Mouse (Mus musculus): Measurements from ENCODE around the gene Cracr2b. TPM values are rescaled to one million over a fixed set of nuclear protein-coding genes. Genes with fewer than 3 reads are reported as not detected.

The Cracr2b gene
- total RNA-seq, 2 experiments from 2014 or later: 6.1 to 6.3 TPM

DNA sequence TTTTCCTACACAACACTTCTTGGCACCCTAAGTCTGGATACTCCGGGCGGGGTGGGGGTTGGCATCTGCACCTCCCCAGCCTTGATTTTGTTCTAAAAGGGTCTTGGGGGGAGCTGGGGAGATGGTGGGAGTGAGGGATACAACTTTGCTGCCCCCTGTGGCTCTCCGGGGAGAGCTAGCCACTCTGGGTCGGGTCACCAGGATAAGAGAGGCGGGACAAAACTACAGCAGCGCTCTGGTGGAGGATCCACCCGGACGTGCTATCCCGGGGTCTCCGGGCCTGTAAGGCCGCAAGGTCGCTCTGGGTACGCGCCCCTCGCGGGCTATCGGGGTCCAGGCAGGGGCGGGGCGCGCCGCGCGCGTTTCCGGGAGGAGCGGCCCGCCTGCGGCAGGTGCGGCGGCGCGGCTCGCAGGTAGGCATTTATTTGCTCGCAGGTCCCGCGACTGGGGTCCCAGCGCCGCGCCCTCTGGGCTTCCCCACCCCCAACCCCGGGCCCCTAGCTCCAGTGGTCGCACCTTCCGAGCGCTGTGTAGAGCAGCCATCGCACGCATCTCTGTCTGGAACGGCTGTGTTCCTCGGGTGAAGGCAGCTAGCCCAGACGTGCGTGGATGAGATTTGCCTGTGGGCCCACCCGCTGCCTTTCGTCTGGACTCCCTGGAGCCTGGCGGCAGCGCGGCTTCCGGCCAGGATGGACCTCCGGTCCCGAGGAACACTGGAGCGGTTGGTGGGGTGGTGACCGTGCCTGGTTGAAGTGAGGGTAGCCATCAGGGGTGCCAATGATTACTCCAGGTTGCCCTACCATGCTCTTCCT lies 833 bp downstream of the Cracr2b start:
- peak; percentile 65 for DNase-seq
- peak; percentile 42 for TF ChIP-seq CTCF (IDR thresholded peaks at IDR 0.05)
- intact Hi-C loops (cut with DNase I): no loop called here
- H3K27ac ChIP-seq: peak overlapping the region; percentile 94
- peak overlapping the region; percentile 81 for H3K4me3 ChIP-seq

GRCm38 (mm10) chr7:141462333-141462821 lies 1.5 kb downstream of the Cracr2b start:
- intact Hi-C loops (cut with DNase I): no loop called here
- H3K27ac ChIP-seq: peak overlapping the region; percentile 94
- DNase-seq: peak; percentile 77
- no peak for TF ChIP-seq CTCF (IDR thresholded peaks at IDR 0.05)
- peak overlapping the region; percentile 81 for H3K4me3 ChIP-seq

DNA sequence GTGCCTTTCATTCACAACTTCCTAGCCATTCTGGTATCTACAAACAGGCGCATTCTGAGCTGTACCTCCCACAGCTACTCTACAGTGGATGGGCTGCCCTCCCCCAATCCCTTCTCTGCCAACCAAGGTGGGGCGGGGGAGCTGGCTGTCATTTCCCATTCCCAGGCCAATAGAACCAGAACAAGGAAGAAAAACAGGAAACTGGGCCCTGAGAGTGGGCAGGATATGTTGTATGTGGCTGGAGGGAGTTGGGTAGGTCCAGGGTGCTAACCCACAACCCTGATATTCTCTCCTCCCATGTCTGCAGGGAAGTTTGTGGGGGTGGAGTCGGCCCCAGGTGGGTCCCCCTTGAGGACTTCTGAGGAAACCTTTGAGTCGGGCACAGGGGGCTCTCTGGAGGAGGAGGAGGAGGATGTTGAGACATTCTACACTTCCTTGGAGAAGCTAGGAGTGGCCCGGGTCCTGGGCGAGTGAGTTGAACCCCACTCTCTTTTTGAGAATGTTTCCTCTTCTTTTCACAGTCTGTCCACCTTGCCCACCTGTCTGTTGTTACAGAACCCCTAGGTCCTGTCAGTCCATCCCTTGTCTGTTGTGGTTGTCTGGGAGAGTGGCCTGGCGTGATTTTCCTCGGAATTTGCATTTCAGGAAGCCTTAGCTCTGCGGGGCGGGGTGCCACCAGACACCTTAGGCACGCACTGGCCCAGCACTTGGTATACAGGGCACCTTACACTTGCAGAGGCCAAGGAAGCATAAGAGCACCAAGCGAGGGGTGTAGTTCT lies 3.1 kb downstream of the Cracr2b start:
- DNase-seq: peak; percentile 66
- no peak for TF ChIP-seq CTCF (IDR thresholded peaks at IDR 0.05)
- Histone ChIP-seq H3K27ac (peak overlapping the region; percentile 94), H3K4me3 (peak overlapping the region; percentile 81)
- intact Hi-C loops (cut with DNase I): no loop called here

GRCm38 (mm10) chr7:141464603-141465201 lies 3.8 kb downstream of the Cracr2b start:
- intact Hi-C loops (cut with DNase I): no loop called here
- H3K27ac ChIP-seq: peak overlapping the region; percentile 94
- H3K4me3 ChIP-seq: peak overlapping the region; percentile 81
- no peak for TF ChIP-seq CTCF (IDR thresholded peaks at IDR 0.05)
- DNase-seq: peak; percentile 44

GRCm38 (mm10) chr7:141465388-141466044 lies 4.6 kb downstream of the Cracr2b start:
- peak overlapping the region; percentile 94 for H3K27ac ChIP-seq
- DNase-seq: peak; percentile 56
- TF ChIP-seq CTCF (IDR thresholded peaks at IDR 0.05): no peak
- intact Hi-C loops (cut with DNase I): no loop called here
- peak overlapping the region; percentile 81 for H3K4me3 ChIP-seq

GRCm38 (mm10) chr7:141466045-141466394 lies 5.1 kb downstream of the Cracr2b start:
- Histone ChIP-seq H3K4me3 (peak overlapping the region; percentile 81), H3K27ac (peak overlapping the region; percentile 94)
- peak; percentile 61 for DNase-seq
- intact Hi-C loops (cut with DNase I): no loop called here
- no peak for TF ChIP-seq CTCF (IDR thresholded peaks at IDR 0.05)

DNA sequence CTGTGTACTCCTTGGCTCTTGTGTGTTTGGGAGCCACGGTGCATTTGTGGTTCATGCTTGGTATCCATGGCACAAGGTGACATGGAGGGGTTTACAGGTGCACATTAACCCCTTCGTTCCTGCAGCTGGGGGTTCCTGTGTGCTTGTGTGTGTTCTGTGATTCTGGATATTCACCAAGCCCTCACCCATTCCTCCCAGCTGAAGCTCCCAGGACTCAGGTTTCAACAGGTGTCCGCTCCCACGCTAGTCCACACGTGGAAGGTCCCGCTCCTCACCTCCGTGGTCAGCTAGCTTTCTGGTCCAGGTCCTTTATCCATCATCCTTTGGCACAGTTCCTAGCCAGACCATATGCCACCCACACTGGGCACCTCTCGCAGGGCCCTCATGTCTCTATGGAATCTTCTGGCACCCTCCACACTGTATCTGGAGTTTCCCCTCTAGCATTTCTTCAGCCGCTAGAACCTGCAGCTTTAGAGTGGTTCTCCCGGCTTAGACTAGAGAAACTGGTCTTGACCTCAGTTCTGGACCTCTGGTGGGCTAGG lies 5.8 kb downstream of the Cracr2b start:
- peak overlapping the region; percentile 94 for H3K27ac ChIP-seq
- peak overlapping the region; percentile 87 for H3K4me3 ChIP-seq
- intact Hi-C loops (cut with DNase I): no loop called here
- TF ChIP-seq CTCF (IDR thresholded peaks at IDR 0.05): no peak
- DNase-seq: peak; percentile 26

GRCm38 (mm10) chr7:141467230-141468030 lies 6.5 kb downstream of the Cracr2b start, which contains the start of gene Cd151:
Gene Cd151, plus strand, starts transcription at chr7:141467392.
- Histone ChIP-seq H3K4me3 (peak within 1 kb of the TSS; percentile 87), H3K27ac (peak within 1 kb of the TSS; percentile 94)
- peak; percentile 94 for DNase-seq
- no peak for TF ChIP-seq CTCF (IDR thresholded peaks at IDR 0.05)
- intact Hi-C loops (cut with DNase I): no loop called here

DNA sequence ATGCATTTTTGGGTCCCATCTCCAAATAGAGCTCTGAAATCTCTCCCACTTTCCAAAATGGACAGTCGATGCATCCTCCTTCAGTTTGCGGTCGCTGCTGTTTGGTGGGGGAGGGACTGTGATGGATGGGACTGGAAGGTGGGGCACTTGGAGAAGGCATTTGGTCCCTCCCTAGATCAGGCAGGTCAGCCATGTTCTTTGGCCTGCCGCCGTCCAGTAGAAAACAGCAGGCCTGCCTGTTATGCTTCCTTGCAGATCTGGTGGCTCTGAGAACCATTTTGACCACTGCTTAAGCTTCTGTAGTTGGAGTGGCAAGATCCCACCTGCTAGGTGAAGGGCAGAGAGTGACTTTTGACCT lies 7.2 kb downstream of the Cracr2b start:
- TF ChIP-seq CTCF (IDR thresholded peaks at IDR 0.05): no peak
- H3K27ac ChIP-seq: peak overlapping the region; percentile 94
- intact Hi-C loops (cut with DNase I): no loop called here
- DNase-seq: peak; percentile 59
- H3K4me3 ChIP-seq: peak overlapping the region; percentile 87

DNA sequence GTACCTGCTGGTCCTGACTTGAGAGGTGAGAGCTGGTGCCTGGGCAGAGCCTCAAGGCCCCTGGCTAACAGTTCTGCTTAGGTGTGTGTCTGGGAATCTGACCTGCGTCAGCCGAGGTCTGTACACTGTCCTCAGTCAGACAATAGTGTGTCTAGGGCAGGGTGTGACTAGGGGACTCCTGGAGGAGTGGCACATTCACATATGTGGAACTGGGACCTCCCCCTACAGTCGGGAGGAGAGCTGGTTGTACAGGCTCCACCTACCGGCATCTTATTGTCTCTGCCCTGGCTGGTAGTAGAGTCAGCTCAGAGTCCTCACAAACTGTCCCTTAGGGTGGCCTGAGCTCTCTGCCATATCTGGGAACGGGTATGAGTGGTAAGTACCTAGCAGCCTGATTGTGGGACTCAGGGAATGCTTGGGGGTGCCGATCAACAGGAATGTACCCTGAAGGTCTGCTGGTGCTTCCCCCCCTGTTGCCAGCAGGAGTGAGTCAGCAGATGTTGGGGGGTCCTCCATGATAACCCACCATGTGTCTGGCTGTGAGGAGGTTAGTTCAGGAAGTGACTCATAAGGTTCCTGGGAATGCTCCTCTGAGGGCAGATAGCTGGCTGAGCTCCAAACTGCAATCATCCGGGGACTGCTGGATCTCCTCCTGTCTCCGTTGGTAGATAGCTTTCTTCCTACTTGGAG lies 7.8 kb downstream of the Cracr2b start:
- intact Hi-C loops (cut with DNase I): no loop called here
- peak; percentile 72 for DNase-seq
- Histone ChIP-seq H3K27ac (peak overlapping the region; percentile 94), H3K4me3 (peak overlapping the region; percentile 87)
- peak; percentile 60 for TF ChIP-seq CTCF (IDR thresholded peaks at IDR 0.05)

DNA sequence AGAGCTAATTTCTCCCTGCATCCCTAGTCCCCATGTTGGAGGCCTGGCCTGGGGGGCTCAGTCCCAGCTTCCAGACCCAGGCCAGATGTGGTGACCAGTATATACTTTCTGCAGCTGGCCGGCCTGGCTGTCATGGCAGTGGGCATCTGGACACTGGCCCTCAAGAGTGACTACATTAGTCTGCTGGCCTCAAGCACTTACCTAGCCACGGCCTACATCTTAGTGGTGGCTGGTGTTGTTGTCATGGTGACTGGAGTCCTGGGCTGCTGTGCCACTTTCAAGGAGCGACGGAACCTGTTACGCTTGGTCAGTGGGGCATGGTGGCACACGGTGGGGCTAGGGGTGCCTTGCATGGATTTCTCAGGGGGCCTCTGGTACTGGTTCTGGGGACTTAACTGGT lies 8.5 kb downstream of the Cracr2b start:
- no peak for TF ChIP-seq CTCF (IDR thresholded peaks at IDR 0.05)
- DNase-seq: peak; percentile 27
- H3K4me3 ChIP-seq: peak overlapping the region; percentile 87
- H3K27ac ChIP-seq: peak overlapping the region; percentile 94
- intact Hi-C loops (cut with DNase I): no loop called here

All from gastrocnemius, adult 2 months (tissue).